Comparison of ENCODE assay signal across 16 mouse cellular contexts in genomic region chr2:115842821-115843220, GRCm38 (mm10).
"Had no signal": no experiment of that assay in that cellular context is flagged by ENCODE, and none has a peak within 500 bp of the region (broad histone marks: within the 10 kb centered on the region; RNA-seq: fewer than 3 reads in every experiment).

No protein-coding gene starts in this region.

- H3K27ac ChIP-seq: neural tube, embryonic 13.5 days; neural tube, embryonic 15.5 days; stomach, embryonic 15.5 days; stomach, postnatal 0 days had no signal

- H3K9me3 ChIP-seq: neural tube, embryonic 13.5 days; neural tube, embryonic 15.5 days; stomach, embryonic 15.5 days had no signal

- DNase-seq: retina, postnatal 1 day; right cerebral cortex, adult 18-20 months; right cerebral cortex, postnatal 14 days; right cerebral cortex, postnatal 25 days; right cerebral cortex, postnatal 4 days; spleen, adult 18-20 months; thymus, adult 18-20 months; thymus, adult 2 months; thymus, postnatal 14 days; thymus, postnatal 25 days; thymus, postnatal 36 days; thymus, postnatal 4 days had no signal

- H3K4me3 ChIP-seq: neural tube, embryonic 13.5 days; neural tube, embryonic 15.5 days; stomach, embryonic 15.5 days had no signal

- H3K4me2 ChIP-seq: neural tube, embryonic 13.5 days; neural tube, embryonic 15.5 days; stomach, embryonic 15.5 days had no signal

- H3K4me1 ChIP-seq: neural tube, embryonic 13.5 days; neural tube, embryonic 15.5 days; stomach, embryonic 15.5 days had no signal

- H3K36me3 ChIP-seq: neural tube, embryonic 13.5 days; neural tube, embryonic 15.5 days; stomach, embryonic 15.5 days had no signal

- H3K9ac ChIP-seq: neural tube, embryonic 13.5 days; neural tube, embryonic 15.5 days; stomach, embryonic 15.5 days had no signal

- H3K27me3 ChIP-seq: neural tube, embryonic 13.5 days; neural tube, embryonic 15.5 days; stomach, embryonic 15.5 days had no signal
